Mouse (Mus musculus) bone marrow, adult 2 months (tissue): ENCODE data around the gene Gtf2i.

Experiments
- CTCF ChIP-seq: fragments of 200-500 bp; IDR thresholded peaks from 2 replicates; pipeline ENCODE4 v1.5.1; 2011; ENCODE audit warnings: low read length, control low read depth; ENCODE audit not compliant: control insufficient read depth, insufficient read depth
- POLR2A ChIP-seq: fragments of 200-500 bp; IDR thresholded peaks from 2 replicates; pipeline ENCODE4 v1.6.1; 2011; ENCODE audit warnings: low read depth, mild to moderate bottlenecking, control low read depth, low read length, borderline replicate concordance; ENCODE audit not compliant: control insufficient read depth

- TF ChIP-seq POLR2A: no peak
- TF ChIP-seq CTCF: no peak
Observed at GRCm38 (mm10) chr5:134310201-134310600, 4.4 kb downstream of the Gtf2i start.
